ENCODE assay signal across 11 mouse cellular contexts in the genomic region with DNA sequence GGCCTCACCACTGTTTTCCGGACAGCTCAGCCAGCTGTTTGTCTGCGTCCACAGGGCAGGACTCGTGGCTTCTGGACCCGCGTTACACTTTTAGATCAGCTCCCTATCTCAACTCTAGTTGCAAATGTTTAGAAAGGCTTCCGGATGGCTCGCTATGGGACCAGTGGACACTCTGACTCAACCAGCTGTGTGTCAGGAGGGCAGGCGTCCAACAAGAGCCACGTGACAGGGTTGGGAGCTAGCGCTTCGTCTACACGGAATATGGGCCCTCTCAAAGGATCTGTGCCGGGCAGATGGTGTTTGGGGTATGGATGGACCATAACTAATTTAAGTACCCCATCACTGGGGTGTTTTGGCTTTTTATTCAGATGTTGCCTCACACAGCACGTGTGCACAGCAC. TPM values are rescaled to one million over a fixed set of nuclear protein-coding genes. Genes with fewer than 3 reads are reported as not detected.
DNase-seq lines count a peak whose midpoint lies in the region; ATAC-seq lines count a peak whose summit lies in the region.
"Had no signal": no experiment of that assay in that cellular context is flagged by ENCODE, and none has a peak within 500 bp of the region (broad histone marks: within the 10 kb centered on the region; RNA-seq: fewer than 3 reads in every experiment).

No protein-coding gene starts in this region.

- H3K9ac ChIP-seq in kidney, embryonic 15.5 days, result no peak overlapping the region
- H3K9ac ChIP-seq in forebrain, embryonic 16.5 days (replicated peaks; ENCODE audit: low read depth, low read length), result no peak overlapping the region

- no peaks in the 10 kb centered on the region for H3K9me3 ChIP-seq in kidney, embryonic 15.5 days (replicated peaks)
- no peaks in the 10 kb centered on the region for H3K9me3 ChIP-seq in forebrain, embryonic 16.5 days (ENCODE audit: control insufficient read depth, low read length)
- no peaks in the 10 kb centered on the region for H3K9me3 ChIP-seq in hindbrain, embryonic 10.5 days

- H3K4me2 ChIP-seq in kidney, embryonic 15.5 days, result no peak overlapping the region
- H3K4me2 ChIP-seq in forebrain, embryonic 16.5 days (ENCODE audit: low read length), result no peak overlapping the region

- WGBS in kidney, embryonic 15.5 days, result 79% methylated on average over 14 of the region's 14 CpGs
- 80% methylated on average over 14 of the region's 14 CpGs for WGBS in forebrain, embryonic 16.5 days
- 84% methylated on average over 14 of the region's 14 CpGs for WGBS in hindbrain, embryonic 10.5 days

- peak; percentile 48 for DNase-seq in kidney, postnatal 10 days
- peak; percentile 68 to 69 for DNase-seq in adrenal gland, postnatal 36 days
- DNase-seq in heart, adult 9 months (ENCODE audit: low spot score in 2 of 2), result peak; percentile 36 to 46
- DNase-seq in lung, postnatal 14 days, result peak; percentile 45
- no peak for DNase-seq in c-Kit-positive CD71-positive TER-119-positive erythroid progenitor cells, embryonic 14.5 days (ENCODE audit: low spot score)
- no peak for DNase-seq in hindbrain, embryonic 10.5 days (ENCODE audit: low spot score)
- DNase-seq: cerebellum, adult 9-11 months; right cerebral cortex, adult 18-20 months; thymus, postnatal 14 days had no signal

- no peak overlapping the region for H3K27ac ChIP-seq in kidney, embryonic 15.5 days
- H3K27ac ChIP-seq in forebrain, embryonic 16.5 days (ENCODE audit: low read length), result no peak overlapping the region
- no peak overlapping the region for H3K27ac ChIP-seq in hindbrain, embryonic 10.5 days

- 0 out of 2 replicates have a peak, but pooled peaks cover 4% of the 10 kb centered on the region for H3K4me1 ChIP-seq in kidney, embryonic 15.5 days
- H3K4me1 ChIP-seq in forebrain, embryonic 16.5 days (replicated peaks; ENCODE audit: control insufficient read depth, insufficient read depth, low read length), result no peaks in the 10 kb centered on the region
- no peaks in the 10 kb centered on the region for H3K4me1 ChIP-seq in hindbrain, embryonic 10.5 days (replicated peaks)

- H3K36me3 ChIP-seq in kidney, embryonic 15.5 days, result no peaks in the 10 kb centered on the region
- no peaks in the 10 kb centered on the region for H3K36me3 ChIP-seq in forebrain, embryonic 16.5 days (ENCODE audit: control insufficient read depth, insufficient read depth)
- no peaks in the 10 kb centered on the region for H3K36me3 ChIP-seq in hindbrain, embryonic 10.5 days

- no peak overlapping the region for H3K4me3 ChIP-seq in kidney, embryonic 15.5 days (replicated peaks)
- no peak overlapping the region for H3K4me3 ChIP-seq in forebrain, embryonic 16.5 days (replicated peaks; ENCODE audit: low read length)
- H3K4me3 ChIP-seq in hindbrain, embryonic 10.5 days, result no peak overlapping the region

- ATAC-seq in kidney, embryonic 15.5 days (replicated peaks; ENCODE audit: low FRiP score), result no peak
- ATAC-seq in forebrain, embryonic 16.5 days, result no peak

- H3K27me3 ChIP-seq in kidney, embryonic 15.5 days, result no peaks in the 10 kb centered on the region
- no peaks in the 10 kb centered on the region for H3K27me3 ChIP-seq in forebrain, embryonic 16.5 days (replicated peaks; ENCODE audit: control insufficient read depth, insufficient read depth, low read length)
- no peaks in the 10 kb centered on the region for H3K27me3 ChIP-seq in hindbrain, embryonic 10.5 days (ENCODE audit: insufficient read depth, poor library complexity, severe bottlenecking)

RNA-seq across cellular contexts. Expression of a gene that starts 9.8 kb away (rescaled TPM):
- polyA plus RNA-seq in kidney, embryonic 15.5 days (2015; fragmentation: Nextera tagmentation; extraction: Ambion mirVana), result 23.6 and 25.4 TPM in 2 replicates
- 10 to 100 TPM in 1 of 2 experiments, 1 to 10 TPM in 1; 4.8 to 15.3 TPM for total RNA-seq in adrenal gland, postnatal 36 days (2021)
- polyA plus RNA-seq in forebrain, embryonic 16.5 days (2015; fragmentation: Nextera tagmentation; extraction: Ambion mirVana), result 152 and 155 TPM in 2 replicates
- 14.0 and 28.8 TPM in 2 replicates for polyA plus RNA-seq in hindbrain, embryonic 10.5 days (2016; fragmentation: Nextera tagmentation; extraction: Ambion mirVana)

Comparison
In these comparisons a context has a peak if more than half of its experiments do, and no peak if none do; other contexts are left out.
1. DNase-seq: peak in kidney, postnatal 10 days (single experiment), adrenal gland, postnatal 36 days (2 of 2), heart, adult 9 months (2 of 2) and lung, postnatal 14 days (single experiment); none in c-Kit-positive CD71-positive TER-119-positive erythroid progenitor cells, embryonic 14.5 days (single experiment) and hindbrain, embryonic 10.5 days (single experiment).